Mouse (Mus musculus): ENCODE results near the gene Dok5. TPM values are rescaled to one million over a fixed set of nuclear protein-coding genes. Genes with fewer than 3 reads are reported as not detected.
A peak's percentile ranks its signal among the peaks of the same experiment; 100 is the strongest.

The Dok5 gene
- polyA plus RNA-seq, 1 experiment from 2014 or later: 0.63 TPM

GRCm38 (mm10) chr2:170863201-170863600, 131.6 kb downstream of the Dok5 start:
- Histone ChIP-seq H3K9me3 (ENCODE audit: control insufficient read depth) (no peaks in the 10 kb centered on the region), H3K9ac (ENCODE audit: low read depth, low read length) (no peak overlapping the region), H3K27ac (ENCODE audit: low read depth, low read length) (no peak overlapping the region), H3K4me1 (replicated peaks; ENCODE audit: control insufficient read depth, insufficient read depth, low read length) (no peaks in the 10 kb centered on the region), H3K36me3 (ENCODE audit: control insufficient read depth, insufficient read depth) (no peaks in the 10 kb centered on the region), H3K4me3 (ENCODE audit: low read depth, low read length) (no peak overlapping the region), H3K27me3 (replicated peaks; ENCODE audit: control insufficient read depth, insufficient read depth, low read length) (no peaks in the 10 kb centered on the region), H3K4me2 (replicated peaks; ENCODE audit: low read depth) (no peak overlapping the region)
- 93% methylated on average over 10 of the region's 10 CpGs for whole genome bisulfite sequencing
- ATAC-seq: no peak
- TF ChIP-seq CTCF (IDR thresholded peaks at IDR 0.05; ENCODE audit: low read depth): no peak

GRCm38 (mm10) chr2:170864043-170864442, 132.4 kb downstream of the Dok5 start:
- 86% methylated on average over 5 of the region's 5 CpGs for WGBS

GRCm38 (mm10) chr2:170864820-170865219, 133.2 kb downstream of the Dok5 start:
- 79% methylated on average over 6 of the region's 6 CpGs for WGBS
- no peak for ATAC-seq

More at GRCm38 (mm10) chr2:170864043-170864442, 132.4 kb downstream of the Dok5 start:
- Histone ChIP-seq H3K36me3 (ENCODE audit: control insufficient read depth, insufficient read depth) (no peaks in the 10 kb centered on the region), H3K4me3 (ENCODE audit: low read depth, low read length) (no peak overlapping the region), H3K4me2 (replicated peaks; ENCODE audit: low read depth) (no peak overlapping the region), H3K9ac (ENCODE audit: low read depth, low read length) (no peak overlapping the region), H3K4me1 (replicated peaks; ENCODE audit: control insufficient read depth, insufficient read depth, low read length) (no peaks in the 10 kb centered on the region), H3K27me3 (replicated peaks; ENCODE audit: control insufficient read depth, insufficient read depth, low read length) (no peaks in the 10 kb centered on the region), H3K27ac (ENCODE audit: low read depth, low read length) (no peak overlapping the region), H3K9me3 (ENCODE audit: control insufficient read depth) (no peaks in the 10 kb centered on the region)
- TF ChIP-seq CTCF (IDR thresholded peaks at IDR 0.05; ENCODE audit: low read depth): peak; percentile 49
- no peak for ATAC-seq

GRCm38 (mm10) chr2:170870566-170870965, 139.0 kb downstream of the Dok5 start:
- Histone ChIP-seq H3K4me3 (ENCODE audit: low read depth, low read length) (no peak overlapping the region), H3K27ac (ENCODE audit: low read depth, low read length) (no peak overlapping the region), H3K36me3 (ENCODE audit: control insufficient read depth, insufficient read depth) (no peaks in the 10 kb centered on the region), H3K9me3 (ENCODE audit: control insufficient read depth) (no peaks in the 10 kb centered on the region), H3K4me2 (replicated peaks; ENCODE audit: low read depth) (no peak overlapping the region), H3K4me1 (replicated peaks; ENCODE audit: control insufficient read depth, insufficient read depth, low read length) (no peaks in the 10 kb centered on the region), H3K9ac (ENCODE audit: low read depth, low read length) (no peak overlapping the region), H3K27me3 (replicated peaks; ENCODE audit: control insufficient read depth, insufficient read depth, low read length) (no peaks in the 10 kb centered on the region)
- 87% methylated on average over 15 of the region's 15 CpGs for WGBS
- no peak for TF ChIP-seq CTCF (IDR thresholded peaks at IDR 0.05; ENCODE audit: low read depth)
- no peak for ATAC-seq

More at GRCm38 (mm10) chr2:170864820-170865219, 133.2 kb downstream of the Dok5 start:
- Histone ChIP-seq H3K4me3 (ENCODE audit: low read depth, low read length) (no peak overlapping the region), H3K9ac (ENCODE audit: low read depth, low read length) (no peak overlapping the region), H3K36me3 (ENCODE audit: control insufficient read depth, insufficient read depth) (no peaks in the 10 kb centered on the region), H3K4me1 (replicated peaks; ENCODE audit: control insufficient read depth, insufficient read depth, low read length) (no peaks in the 10 kb centered on the region), H3K27ac (ENCODE audit: low read depth, low read length) (no peak overlapping the region), H3K9me3 (ENCODE audit: control insufficient read depth) (no peaks in the 10 kb centered on the region), H3K4me2 (replicated peaks; ENCODE audit: low read depth) (no peak overlapping the region), H3K27me3 (replicated peaks; ENCODE audit: control insufficient read depth, insufficient read depth, low read length) (no peaks in the 10 kb centered on the region)
- TF ChIP-seq CTCF (IDR thresholded peaks at IDR 0.05; ENCODE audit: low read depth): no peak

GRCm38 (mm10) chr2:170871469-170871868, 139.9 kb downstream of the Dok5 start:
- no peak for TF ChIP-seq CTCF (IDR thresholded peaks at IDR 0.05; ENCODE audit: low read depth)
- H3K9me3 ChIP-seq (ENCODE audit: control insufficient read depth): no peaks in the 10 kb centered on the region
- no peak overlapping the region for H3K4me3 ChIP-seq (ENCODE audit: low read depth, low read length)
- 74% methylated on average over 3 of the region's 3 CpGs for WGBS
- no peak overlapping the region for H3K27ac ChIP-seq (ENCODE audit: low read depth, low read length)
- H3K4me2 ChIP-seq (replicated peaks; ENCODE audit: low read depth): no peak overlapping the region
- H3K4me1 ChIP-seq (replicated peaks; ENCODE audit: control insufficient read depth, insufficient read depth, low read length): no peaks in the 10 kb centered on the region
- H3K27me3 ChIP-seq (replicated peaks; ENCODE audit: control insufficient read depth, insufficient read depth, low read length): no peaks in the 10 kb centered on the region
- no peaks in the 10 kb centered on the region for H3K36me3 ChIP-seq (ENCODE audit: control insufficient read depth, insufficient read depth)
- ATAC-seq: no peak
- no peak overlapping the region for H3K9ac ChIP-seq (ENCODE audit: low read depth, low read length)

GRCm38 (mm10) chr2:170873382-170873781, 141.8 kb downstream of the Dok5 start:
- H3K4me2 ChIP-seq (replicated peaks; ENCODE audit: low read depth): no peak overlapping the region
- no peak overlapping the region for H3K4me3 ChIP-seq (ENCODE audit: low read depth, low read length)
- H3K4me1 ChIP-seq (replicated peaks; ENCODE audit: control insufficient read depth, insufficient read depth, low read length): no peaks in the 10 kb centered on the region
- no peak overlapping the region for H3K27ac ChIP-seq (ENCODE audit: low read depth, low read length)
- 12% methylated on average over 8 of the region's 8 CpGs for WGBS
- no peak for ATAC-seq
- TF ChIP-seq CTCF (IDR thresholded peaks at IDR 0.05; ENCODE audit: low read depth): peak; percentile 90
- H3K27me3 ChIP-seq (replicated peaks; ENCODE audit: control insufficient read depth, insufficient read depth, low read length): peaks cover 5% of the 10 kb centered on the region; the same call in 1 of the 2 replicates
- no peaks in the 10 kb centered on the region for H3K36me3 ChIP-seq (ENCODE audit: control insufficient read depth, insufficient read depth)
- H3K9me3 ChIP-seq (ENCODE audit: control insufficient read depth): no peaks in the 10 kb centered on the region
- no peak overlapping the region for H3K9ac ChIP-seq (ENCODE audit: low read depth, low read length)

GRCm38 (mm10) chr2:170877515-170877914, 145.9 kb downstream of the Dok5 start:
- H3K36me3 ChIP-seq (ENCODE audit: control insufficient read depth, insufficient read depth): no peaks in the 10 kb centered on the region
- WGBS: 0% methylated on average over 4 of the region's 4 CpGs
- no peak overlapping the region for H3K27ac ChIP-seq (ENCODE audit: low read depth, low read length)
- peak; percentile 64 for ATAC-seq
- H3K4me2 ChIP-seq (replicated peaks; ENCODE audit: low read depth): no peak overlapping the region
- no peaks in the 10 kb centered on the region for H3K9me3 ChIP-seq (ENCODE audit: control insufficient read depth)
- peaks cover 5% of the 10 kb centered on the region; the same call in 1 of the 2 replicates for H3K27me3 ChIP-seq (replicated peaks; ENCODE audit: control insufficient read depth, insufficient read depth, low read length)
- H3K9ac ChIP-seq (ENCODE audit: low read depth, low read length): no peak overlapping the region
- no peaks in the 10 kb centered on the region for H3K4me1 ChIP-seq (replicated peaks; ENCODE audit: control insufficient read depth, insufficient read depth, low read length)
- TF ChIP-seq CTCF (IDR thresholded peaks at IDR 0.05; ENCODE audit: low read depth): peak; percentile 87
- no peak overlapping the region for H3K4me3 ChIP-seq (ENCODE audit: low read depth, low read length)

Measured in intestine, postnatal 0 days (tissue).